Mouse (Mus musculus) MEL (cell line): ENCODE results near the gene Fbxw11.

ENCODE experiments used
- CHD1 ChIP-seq: IDR thresholded peaks from 2 replicates; pipeline ENCODE4 v1.6.1; 2012; ENCODE audit warnings: low read depth, mild to moderate bottlenecking, inconsistent platforms, low read length, improper control_type of control experiment
- CHD2 ChIP-seq: IDR thresholded peaks from 2 replicates; pipeline ENCODE4 v1.6.1; 2011; ENCODE audit warnings: low read length, improper control_type of control experiment
- CTCF ChIP-seq, 3 experiments: IDR thresholded peaks in 2 of 3; conservative IDR thresholded peaks in 1 of 3; 2 replicates each; pipeline ENCODE4 v1.5.1; 2011 to 2012; ENCODE audit warnings: low read length in 3 of 3, low read depth in 2 of 3, mild to moderate bottlenecking in 2 of 3, improper control_type of control experiment in 1 of 3, inconsistent platforms in 1 of 3, mixed read lengths in 1 of 3, moderate library complexity in 1 of 3; ENCODE audit not compliant: control insufficient read depth in 1 of 3, insufficient read depth in 1 of 3, poor library complexity in 1 of 3, severe bottlenecking in 1 of 3
- MAX ChIP-seq: IDR thresholded peaks from 2 replicates; pipeline ENCODE4 v1.6.1; 2011; ENCODE audit warnings: low read length, improper control_type of control experiment
- NELFE ChIP-seq: IDR thresholded peaks from 2 replicates; pipeline ENCODE4 v1.6.1; 2011; ENCODE audit warnings: low read depth, low read length, improper control_type of control experiment
- ZKSCAN1 ChIP-seq: IDR thresholded peaks from 2 replicates; pipeline ENCODE4 v1.6.1; 2012; ENCODE audit warnings: low read depth, mild to moderate bottlenecking, inconsistent platforms, low read length, improper control_type of control experiment, moderate library complexity

- TF ChIP-seq CTCF (IDR thresholded peaks at IDR 0.05 in 2 of 3, conservative IDR thresholded peaks at IDR 0.05 in 1 of 3; ENCODE audit: control insufficient read depth in 1 of 3, insufficient read depth in 1 of 3, low read depth in 2 of 3, low read length in 3 of 3, poor library complexity in 1 of 3, severe bottlenecking in 1 of 3) (no peak), ZKSCAN1 (no peak), CHD1 (no peak), MAX (no peak), CHD2 (no peak), NELFE (no peak)
These were observed 4.7 kb downstream of the Fbxw11 start for GRCm38 (mm10) chr11:32647265-32647664.
